Mouse (Mus musculus) MEL-GATA-1-ER (cell line): ENCODE measurements around the gene Pnpla8.

ENCODE experiments used
- DNase-seq: peaks from one replicate; pipeline ENCODE4 v3.0.0-alpha.2; 2012; ENCODE audit warnings: low read depth; ENCODE audit errors: extremely low read depth

Gene Pnpla8

DNA sequence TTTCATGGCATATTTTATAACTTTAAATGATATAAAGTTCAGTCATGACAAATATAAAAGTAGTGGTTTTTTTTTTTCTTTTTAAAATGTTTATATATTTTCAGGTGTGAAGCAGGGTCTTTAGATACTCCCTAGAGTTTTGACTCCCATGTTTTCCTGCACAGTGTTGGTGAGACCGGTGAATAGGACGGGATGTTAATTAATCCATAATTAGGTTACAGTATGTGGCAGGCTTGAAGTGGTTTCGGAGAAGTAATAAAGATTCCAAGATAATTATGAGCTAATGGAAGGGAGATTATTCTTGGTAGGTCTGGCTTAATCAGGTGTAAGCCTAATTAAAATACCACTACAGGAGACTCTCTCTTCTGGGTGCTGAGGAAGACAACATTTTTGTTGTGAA, 125.0 kb downstream of the Pnpla8 start:
- no peak for DNase-seq

- DNase-seq, result no peak
Measured at GRCm38 (mm10) chr12:44355116-44355515, 133.9 kb downstream of the Pnpla8 start.

DNA sequence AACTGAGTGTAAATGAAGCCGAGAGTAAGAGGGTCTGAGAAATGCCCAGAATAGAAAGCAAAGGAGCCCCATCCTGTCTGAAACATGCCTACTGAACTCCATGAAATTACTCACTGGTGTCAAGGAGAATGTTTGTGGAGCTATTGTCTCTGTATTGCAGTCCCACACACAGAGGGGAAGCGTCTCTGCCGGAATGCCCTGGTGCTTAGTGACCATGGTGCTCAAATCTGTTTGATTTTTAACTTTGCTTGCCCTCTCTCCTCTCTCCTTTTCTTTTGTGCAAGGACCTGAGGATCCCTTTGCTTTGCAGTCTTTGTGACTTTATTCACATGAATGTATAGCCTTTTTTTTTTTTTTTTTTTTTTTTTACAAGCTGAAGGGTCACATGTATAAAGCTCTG, 136.3 kb downstream of the Pnpla8 start:
- DNase-seq, result no peak

GRCm38 (mm10) chr12:44357881-44358280, 136.7 kb downstream of the Pnpla8 start:
- DNase-seq, result no peak

- peak; percentile 8 for DNase-seq
Measured at GRCm38 (mm10) chr12:44371076-44371710, 150.0 kb downstream of the Pnpla8 start.
